ENCODE assay signal across 16 mouse cellular contexts in the genomic region with DNA sequence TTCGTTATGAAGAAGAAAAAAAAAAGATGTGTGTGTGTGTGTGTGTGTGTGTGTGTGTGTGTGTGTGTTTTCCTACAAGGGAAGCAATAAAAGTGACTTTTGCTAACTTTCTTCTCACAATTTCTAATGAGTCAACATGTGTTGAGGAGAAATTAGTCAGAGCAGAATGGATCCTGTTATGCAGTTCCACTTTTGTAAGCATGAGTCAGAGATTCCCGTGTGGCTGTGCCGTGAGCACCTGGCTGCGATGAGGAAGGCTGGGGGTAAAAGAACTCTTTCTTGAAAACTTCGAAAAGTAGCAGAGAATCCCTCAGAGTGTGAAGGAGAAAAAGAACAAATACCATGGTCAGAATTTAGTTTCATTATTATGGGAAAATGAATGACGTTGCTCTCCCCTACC.
"Had no signal": no experiment of that assay in that cellular context is flagged by ENCODE, and none has a peak within 500 bp of the region (broad histone marks: within the 10 kb centered on the region; RNA-seq: fewer than 3 reads in every experiment).

No protein-coding gene starts in this region.

- H3K4me3 ChIP-seq: limb, embryonic 13.5 days; liver, embryonic 12.5 days; liver, embryonic 15.5 days; lung, embryonic 15.5 days had no signal

- H3K9me3 ChIP-seq: limb, embryonic 13.5 days; liver, embryonic 12.5 days; liver, embryonic 15.5 days; lung, embryonic 15.5 days had no signal

- H3K27ac ChIP-seq: kidney, postnatal 0 days; limb, embryonic 13.5 days; liver, embryonic 12.5 days; liver, embryonic 15.5 days; lung, embryonic 15.5 days had no signal

- H3K36me3 ChIP-seq: limb, embryonic 13.5 days; liver, embryonic 12.5 days; liver, embryonic 15.5 days; lung, embryonic 15.5 days had no signal

- ATAC-seq: liver, embryonic 12.5 days had no signal

- H3K4me2 ChIP-seq: limb, embryonic 13.5 days; liver, embryonic 12.5 days; liver, embryonic 15.5 days; lung, embryonic 15.5 days; midbrain, embryonic 11.5 days had no signal

- H3K9ac ChIP-seq: limb, embryonic 13.5 days; liver, embryonic 12.5 days; liver, embryonic 15.5 days; lung, embryonic 15.5 days had no signal

- H3K27me3 ChIP-seq: limb, embryonic 13.5 days; liver, embryonic 12.5 days; liver, embryonic 15.5 days; lung, embryonic 15.5 days had no signal

- H3K4me1 ChIP-seq: limb, embryonic 13.5 days; liver, embryonic 12.5 days; liver, embryonic 15.5 days; lung, embryonic 15.5 days had no signal

- DNase-seq: kidney, postnatal 25 days; left cerebral cortex, postnatal 4 days; liver; lung, adult 18-20 months; lung, postnatal 10 days; lung, postnatal 36 days; midbrain, embryonic 14.5 days; thymus, adult 2 months; thymus, postnatal 14 days; thymus, postnatal 4 days had no signal
